Mouse (Mus musculus): ENCODE measurements around the gene Duxbl3.
"Not testable (repeated sequence)": the region's sequence is repeated elsewhere in the genome, so short reads cannot be mapped to it uniquely, and the experiment has no call there.

Duxbl3 gene

DNA sequence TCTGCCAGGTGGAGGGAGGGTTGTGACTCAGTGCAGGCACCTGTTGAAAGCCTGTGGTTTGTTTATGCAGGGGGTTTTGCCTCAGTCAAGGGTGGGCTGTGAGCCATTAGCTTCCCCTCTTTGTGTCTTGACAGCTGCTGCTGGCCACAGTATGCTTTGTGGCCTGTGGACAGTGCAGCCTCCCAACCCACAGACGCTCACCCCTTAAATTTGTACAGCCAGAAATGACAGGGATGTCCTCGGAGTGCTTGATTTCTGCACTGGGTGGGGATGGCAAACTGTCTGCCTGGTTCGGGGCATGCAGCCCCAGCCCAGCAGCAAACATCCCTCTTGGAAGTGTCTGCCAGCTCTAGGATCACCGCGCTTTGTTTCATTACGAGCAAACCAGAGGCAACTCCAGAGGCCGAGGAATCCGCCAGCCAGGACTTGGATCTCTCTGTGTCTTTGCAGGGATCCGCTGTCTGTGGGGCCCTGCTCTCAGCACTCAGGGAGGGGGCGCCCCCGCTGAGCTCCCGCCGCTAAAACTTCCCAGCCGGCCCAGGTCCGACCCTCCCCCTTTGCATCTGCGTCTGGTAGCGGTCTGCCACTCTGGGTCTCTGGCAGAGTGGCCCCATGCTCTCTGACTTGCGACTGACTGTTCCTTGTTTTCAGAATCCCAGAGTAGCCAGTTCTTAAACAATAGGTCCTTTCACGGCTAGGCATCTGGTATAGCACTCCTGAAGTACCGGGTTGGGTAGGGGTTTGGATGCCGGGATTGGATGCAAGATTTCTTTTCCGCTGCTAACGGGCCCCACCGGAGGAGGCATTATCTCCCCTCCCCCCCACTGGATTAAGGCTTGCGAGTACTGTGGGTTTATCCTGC, at the start of gene Duxbl3:
TSS of gene Duxbl3 (plus strand) at position 207 of the 862 bp plus-strand sequence.
- DNase-seq (ENCODE audit: low read depth, low spot score) = not testable (repeated sequence)

DNA sequence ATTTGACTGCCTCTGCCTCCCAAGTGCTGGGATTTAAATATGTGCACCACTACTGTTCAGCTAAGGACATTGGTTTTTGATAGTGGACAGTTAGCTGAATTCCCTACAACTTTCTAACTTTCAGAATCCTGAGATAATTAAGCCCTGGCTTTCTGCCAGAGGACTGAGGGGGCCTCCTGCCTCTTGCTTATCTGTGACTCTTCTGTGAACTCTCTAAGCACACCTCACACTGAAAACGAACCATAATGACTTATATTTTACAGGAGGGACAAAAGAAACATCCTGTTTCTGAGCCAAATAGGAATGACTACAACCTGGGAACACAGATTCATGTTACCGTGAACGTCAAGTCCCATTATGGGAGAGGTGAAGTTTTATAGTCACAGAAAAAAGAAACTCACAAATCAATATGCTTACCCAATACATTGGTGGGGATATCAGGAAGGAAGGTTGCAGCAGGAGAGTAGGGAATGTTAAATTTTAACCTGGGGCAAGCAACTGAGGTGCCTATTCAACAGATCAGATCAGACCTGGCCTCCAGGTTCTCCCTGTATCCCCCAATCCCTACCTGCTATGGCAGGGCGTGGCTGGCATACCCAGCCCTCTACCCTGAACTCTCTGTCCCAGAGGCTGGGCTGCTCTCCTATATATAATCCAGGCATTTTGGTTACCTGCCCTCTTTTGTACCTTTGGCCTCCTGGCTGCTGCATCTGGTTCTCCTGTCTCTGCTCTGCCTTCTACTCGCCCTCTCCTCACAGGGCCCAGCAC, 41.3 kb upstream of the Duxbl3 start:
- not testable (repeated sequence) for DNase-seq (ENCODE audit: low read depth, low spot score)

DNA sequence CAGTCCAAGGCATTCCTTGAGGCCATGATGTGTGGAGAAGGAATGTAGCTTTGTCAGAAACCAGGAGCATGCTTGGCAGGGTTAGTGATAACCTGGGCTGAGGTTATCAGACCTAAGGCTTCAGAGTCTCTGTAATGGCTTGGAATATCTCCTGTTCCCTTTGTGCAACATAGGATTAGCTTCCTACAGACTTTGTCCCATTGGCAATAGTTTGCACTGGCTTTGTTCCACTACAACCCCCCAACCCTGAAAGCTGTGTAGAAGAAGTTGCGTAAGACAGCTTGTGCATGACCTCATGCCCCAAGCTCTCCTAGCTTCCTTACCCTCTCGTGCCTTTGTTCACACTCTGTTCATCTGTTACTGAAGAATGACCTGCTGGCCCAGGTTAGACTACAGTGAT, 20.6 kb upstream of the Duxbl3 start:
- not testable (repeated sequence) for DNase-seq (ENCODE audit: low read depth, low spot score)

DNA sequence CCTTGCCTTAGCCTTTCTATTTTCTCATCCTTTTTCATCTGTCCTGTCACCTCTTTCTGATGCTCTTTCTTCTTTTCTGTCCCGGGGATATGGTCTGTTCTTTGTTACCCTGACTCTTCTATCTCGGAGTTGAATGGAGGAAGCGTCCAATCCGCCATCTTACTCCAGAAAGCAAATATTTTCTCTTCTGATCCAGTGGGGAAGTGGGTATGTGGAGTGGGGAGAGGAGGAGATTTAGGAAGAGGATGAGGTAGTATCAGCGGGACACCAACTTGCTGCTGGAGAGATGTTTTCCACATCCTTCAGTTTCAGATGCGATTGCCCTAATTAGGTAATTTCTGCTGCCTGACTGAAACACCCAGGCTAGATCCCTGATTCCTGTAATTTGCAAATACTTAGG, 967 bp downstream of the Duxbl3 start:
- DNase-seq (ENCODE audit: low read depth, low spot score) = not testable (repeated sequence)

DNA sequence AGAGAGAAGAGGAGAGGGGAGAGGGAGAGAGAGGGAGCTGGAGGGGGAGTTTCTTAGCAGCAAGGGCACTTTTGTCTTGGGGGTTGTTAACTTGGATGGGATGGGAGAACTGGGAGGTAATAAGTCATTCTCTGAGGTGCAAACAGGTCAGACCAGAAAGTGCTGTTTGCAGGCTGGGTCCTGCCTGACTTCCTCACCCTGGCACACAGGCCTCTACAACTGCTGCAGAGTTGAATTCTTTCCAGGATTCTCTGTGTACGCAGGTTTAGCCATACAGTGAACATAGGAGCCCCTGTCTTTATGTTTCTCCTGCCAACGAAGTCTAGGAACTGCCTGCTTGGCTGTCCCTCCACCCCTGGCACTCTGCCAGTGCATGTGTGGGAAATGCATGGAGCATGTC, 29.0 kb downstream of the Duxbl3 start:
- not testable (repeated sequence) for DNase-seq (ENCODE audit: low read depth, low spot score)

DNA sequence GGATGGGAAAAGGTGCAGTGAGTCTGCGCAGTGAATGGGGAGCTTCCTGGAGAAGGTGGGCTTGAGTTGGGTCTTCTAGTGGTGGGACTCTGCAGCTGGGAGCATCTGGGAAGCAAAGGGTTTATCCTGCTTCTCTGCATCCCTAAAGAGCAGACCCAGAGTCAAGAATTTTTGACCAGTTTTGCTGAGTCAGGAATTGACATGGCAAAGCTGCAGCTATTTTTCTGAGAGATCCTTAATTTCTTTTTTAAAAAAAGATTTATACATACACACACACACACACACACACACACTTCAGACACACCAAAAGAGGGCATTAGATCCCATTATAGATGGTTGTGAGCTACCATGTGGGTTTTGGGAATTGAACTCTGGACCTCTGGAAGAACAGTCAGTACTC, 36.1 kb downstream of the Duxbl3 start:
- no peak for DNase-seq (ENCODE audit: low read depth, low spot score)

DNA sequence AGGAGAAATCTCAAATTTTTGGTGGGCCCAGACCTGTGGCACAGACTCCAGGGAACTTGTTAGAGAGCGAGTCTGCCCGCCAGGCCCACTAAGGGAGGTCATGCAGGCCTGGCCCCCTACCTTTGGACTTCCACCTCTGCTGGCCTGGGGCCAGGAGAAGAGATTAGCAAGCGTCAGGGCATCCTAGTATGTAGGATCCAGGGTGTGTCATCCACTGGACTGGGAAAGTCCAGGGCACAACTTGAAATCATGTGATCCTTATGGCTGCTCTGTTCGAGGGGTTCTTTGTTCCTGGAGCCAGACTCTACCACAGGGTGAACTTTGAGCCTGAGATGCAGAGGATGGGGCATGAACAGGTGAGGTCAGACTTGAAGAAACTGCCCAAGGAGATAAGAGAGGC, 39.3 kb downstream of the Duxbl3 start:
- DNase-seq (ENCODE audit: low read depth, low spot score) = no peak

DNA sequence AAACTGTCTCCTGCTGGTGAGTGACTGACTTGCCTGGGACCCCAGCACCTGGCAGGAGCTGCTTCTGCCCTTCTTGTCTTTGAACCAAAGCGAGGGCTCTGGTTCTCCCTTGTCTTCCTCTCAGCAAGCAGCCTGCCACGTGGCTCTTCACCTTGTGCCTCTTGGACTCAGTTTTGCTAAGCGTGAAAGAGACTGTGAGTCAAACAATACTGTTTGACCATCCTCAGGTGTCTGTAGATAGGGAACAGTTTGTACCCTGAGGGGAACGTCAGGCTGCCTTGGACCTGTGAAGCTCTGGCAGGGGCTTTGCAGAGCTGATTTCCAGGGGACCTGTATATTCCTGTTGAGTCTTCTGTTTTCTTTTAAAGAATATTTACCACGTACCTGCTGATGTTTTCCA, 39.7 kb downstream of the Duxbl3 start:
- no peak for DNase-seq (ENCODE audit: low read depth, low spot score)

DNA sequence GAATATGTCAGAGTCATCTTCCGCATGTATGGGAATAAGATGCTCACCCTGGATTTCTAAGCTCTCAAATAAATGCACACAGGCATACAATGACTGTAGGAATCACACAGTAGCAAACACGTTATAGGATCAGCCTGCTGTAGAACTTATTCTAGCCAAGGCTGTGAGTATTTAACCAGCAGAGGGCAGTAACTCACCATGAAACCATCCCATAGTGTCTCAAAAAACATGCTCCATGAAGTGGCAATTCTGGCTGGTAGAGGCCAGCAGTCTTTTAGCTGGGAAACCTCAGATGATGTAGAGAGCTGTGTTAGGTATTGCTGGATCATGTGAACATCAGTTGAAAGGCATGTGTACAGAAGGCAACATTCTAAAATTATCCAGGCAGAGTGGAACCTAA, 45.3 kb downstream of the Duxbl3 start:
- DNase-seq (ENCODE audit: low read depth, low spot score) = no peak

DNA sequence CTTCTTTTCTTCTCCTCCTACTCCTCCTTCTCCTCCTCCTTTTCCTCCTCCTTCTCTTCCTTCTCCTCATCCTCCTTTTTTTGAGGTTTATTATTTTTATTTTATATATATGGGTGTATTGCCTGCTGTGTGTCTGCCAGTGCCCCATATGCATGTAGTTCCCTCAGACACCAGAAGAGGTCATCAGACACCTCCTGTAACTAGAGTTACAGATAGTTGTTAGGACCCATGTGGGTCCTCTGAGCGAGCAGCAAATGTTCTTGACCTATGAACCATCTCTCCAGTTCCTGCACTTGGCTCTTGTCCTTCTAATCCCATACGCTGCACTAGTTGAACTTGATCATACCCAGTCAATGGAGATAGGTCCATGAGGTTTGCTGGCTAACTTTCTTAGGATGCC, 48.3 kb downstream of the Duxbl3 start:
- no peak for DNase-seq (ENCODE audit: low read depth, low spot score)

DNA sequence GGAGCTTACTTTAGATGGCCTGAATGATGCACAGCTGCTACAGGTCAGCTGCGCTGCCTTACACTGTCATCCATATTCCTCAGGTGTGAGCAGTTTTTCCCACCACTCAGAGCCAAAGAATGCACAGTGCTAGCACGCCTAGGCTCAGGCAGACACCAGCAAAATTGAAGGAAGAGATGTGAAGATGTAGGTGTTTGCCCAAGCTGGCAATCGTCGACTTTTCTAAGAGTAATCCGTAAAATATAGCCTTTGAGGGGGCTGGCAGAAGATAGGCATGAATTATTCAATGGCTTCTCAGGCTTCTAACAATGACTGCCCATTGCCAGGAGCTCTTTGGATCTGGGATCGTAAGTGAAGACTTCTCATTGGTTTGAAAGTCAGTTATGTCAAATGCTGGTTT, 51.1 kb downstream of the Duxbl3 start:
- DNase-seq (ENCODE audit: low read depth, low spot score) = no peak

DNA sequence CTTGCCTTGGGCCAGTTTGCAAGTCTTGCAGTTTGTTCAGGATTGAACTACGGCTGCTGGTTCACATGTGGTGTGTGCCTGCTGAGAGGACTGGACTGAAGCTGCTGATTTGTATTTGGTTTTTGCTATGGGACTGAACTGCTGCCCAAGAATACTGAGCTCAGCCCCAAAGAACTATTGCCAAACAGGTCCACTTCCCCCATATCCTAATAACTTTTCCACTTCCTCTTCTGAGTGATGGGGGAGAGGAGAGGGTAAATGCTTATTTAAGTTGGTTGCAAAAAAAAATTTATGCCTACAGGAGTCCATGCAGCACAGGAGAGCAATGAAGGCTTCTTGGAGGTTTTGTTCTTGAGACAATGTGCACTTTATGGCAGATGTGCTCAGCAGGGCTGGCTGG, 51.7 kb downstream of the Duxbl3 start:
- DNase-seq (ENCODE audit: low read depth, low spot score) = no peak

DNA sequence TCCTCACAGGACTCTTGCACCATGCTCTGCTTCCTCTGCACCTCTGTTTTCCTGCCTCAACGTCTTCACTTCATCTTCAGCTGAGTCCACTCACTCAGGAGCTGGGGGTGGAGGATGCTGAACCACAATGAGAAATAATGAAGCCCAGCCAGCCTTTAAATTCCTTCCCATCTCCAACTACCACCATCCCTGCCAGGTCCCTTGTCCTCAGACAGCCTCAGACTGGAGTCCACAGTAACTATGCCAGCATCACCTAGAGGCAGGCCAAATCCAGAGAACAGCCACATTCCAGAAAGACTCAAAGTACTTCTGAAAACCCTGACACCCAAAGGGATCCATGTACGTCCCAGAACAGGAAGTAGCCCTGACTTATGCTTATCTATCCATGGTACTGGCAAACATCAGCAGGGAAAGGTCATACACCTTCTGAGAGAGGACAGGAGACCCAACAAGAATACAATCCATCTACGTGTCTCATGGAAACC, 58.5 kb downstream of the Duxbl3 start:
- no peak for DNase-seq (ENCODE audit: low read depth, low spot score)
